Mouse (Mus musculus) forebrain, embryonic 11.5 days (tissue): ENCODE measurements at regions not wholly inside any gene's neighbourhood (a gene's known extent, or its start where the extent isn't known, plus 50 kb on each side); places are given as distances from the start of the nearest gene placed in this dataset.

Experiments used
- ATAC-seq: fragments of 200-750 bp; cut with Nextera tagmentation; replicated peaks from 2 replicates; pipeline ENCODE4 v1.8.0; 2017; ENCODE audit warnings: moderate TSS enrichment; ENCODE audit not compliant: low FRiP score
- DNase-seq: peaks from one replicate; pipeline ENCODE4 v3.0.0-alpha.2; 2017; ENCODE audit warnings: low spot score
- H3K27ac ChIP-seq: fragments of 300-500 bp; sonication (generic); 2 replicates; pipeline ENCODE4 v1.5.1; 2014; ENCODE audit warnings: low read depth, low read length
- H3K27me3 ChIP-seq: fragments of 300-500 bp; sonication (generic); 2 replicates; pipeline ENCODE4 v1.6.1; 2014; ENCODE audit warnings: mild to moderate bottlenecking, low read length, mixed read lengths; ENCODE audit not compliant: control insufficient read depth, insufficient read depth
- H3K36me3 ChIP-seq: fragments of 300-500 bp; sonication (generic); 2 replicates; pipeline ENCODE4 v1.6.1; 2014; ENCODE audit warnings: mild to moderate bottlenecking, low read length, moderate library complexity, mixed read lengths; ENCODE audit not compliant: control insufficient read depth, insufficient read depth
- H3K4me1 ChIP-seq: fragments of 300-500 bp; sonication (generic); replicated peaks from 2 replicates; pipeline ENCODE4 v1.6.1; 2014; ENCODE audit warnings: low read length, mixed read lengths; ENCODE audit not compliant: control insufficient read depth, insufficient read depth
- H3K4me2 ChIP-seq: fragments of 300-500 bp; sonication (generic); 2 replicates; pipeline ENCODE4 v1.6.1; 2014; ENCODE audit warnings: low read depth, mild to moderate bottlenecking, low read length, moderate library complexity, mixed read lengths; ENCODE audit not compliant: severe bottlenecking
- H3K4me3 ChIP-seq: fragments of 300-500 bp; sonication (generic); 2 replicates; pipeline ENCODE4 v1.5.1; 2014; ENCODE audit warnings: low read depth, low read length
- H3K9ac ChIP-seq: fragments of 300-500 bp; sonication (generic); 2 replicates; pipeline ENCODE4 v1.6.1; 2014; ENCODE audit warnings: low read length
- H3K9me3 ChIP-seq: fragments of 300-500 bp; sonication (generic); 2 replicates; pipeline ENCODE4 v1.6.1; 2016; ENCODE audit warnings: low read length, mixed read lengths; ENCODE audit not compliant: control insufficient read depth
- WGBS: fragments of 180-500 bp; shearing (Covaris S2); extraction: QIAGEN DNeasy Blood & Tissue Kit; methylation state at CpG from one replicate; pipeline ENCODE4 v1.1.7; 2014; 5-methylcytosine and 5-hydroxymethylcytosine counted together

DNA sequence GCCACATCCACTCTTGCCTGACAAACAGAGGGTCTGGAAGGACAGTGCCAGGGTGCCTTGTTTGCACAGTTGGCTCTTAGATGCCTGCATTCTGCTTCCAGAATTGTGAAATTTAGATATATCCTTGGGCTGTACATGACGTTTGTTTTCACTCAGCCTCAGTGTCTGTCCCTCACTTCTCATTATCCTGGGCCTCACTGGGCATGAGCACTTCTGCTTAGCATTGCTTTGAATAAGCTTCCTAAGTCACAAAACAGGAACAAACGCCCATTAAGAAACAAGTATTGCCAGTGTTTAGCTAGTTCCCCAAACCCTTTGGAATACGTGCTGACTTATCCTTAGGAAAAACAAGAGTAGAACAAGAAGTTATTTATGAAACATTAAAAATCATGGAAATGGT lies 148.0 kb upstream of the Col8a1 start:
- H3K4me1 ChIP-seq, result no peaks in the 10 kb centered on the region
- 74% methylated on average over 3 of the region's 3 CpGs for WGBS
- H3K27ac ChIP-seq, result no peak overlapping the region
- ATAC-seq (no peak), DNase-seq (no peak)
- no peak overlapping the region for H3K4me3 ChIP-seq
- no peaks in the 10 kb centered on the region for H3K9me3 ChIP-seq
- no peak overlapping the region for H3K9ac ChIP-seq
- H3K36me3 ChIP-seq, result no peaks in the 10 kb centered on the region
- H3K27me3 ChIP-seq, result no peaks in the 10 kb centered on the region
- no peak overlapping the region for H3K4me2 ChIP-seq

DNA sequence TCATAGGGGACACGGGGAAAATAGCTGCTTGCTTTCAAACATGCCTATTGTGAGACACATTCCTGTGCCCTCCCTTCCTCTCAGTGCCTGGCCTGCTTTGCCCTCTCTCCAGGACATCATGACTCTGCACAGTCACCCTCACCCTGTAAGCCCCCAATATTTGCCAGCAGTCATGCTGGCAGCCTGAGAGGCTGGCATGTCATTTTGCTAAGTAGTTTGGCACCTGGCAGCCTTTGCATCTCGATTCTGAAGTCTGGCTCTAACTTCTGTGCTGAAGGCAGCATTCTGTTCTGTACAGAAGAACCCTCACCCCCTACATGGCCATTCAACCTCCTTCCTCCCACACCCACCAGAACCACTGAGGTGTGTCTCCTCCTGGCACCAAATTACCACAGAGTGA lies 157.5 kb upstream of the Col8a1 start:
- no peak for DNase-seq
- Histone ChIP-seq H3K9me3 (no peaks in the 10 kb centered on the region), H3K27me3 (no peaks in the 10 kb centered on the region), H3K36me3 (no peaks in the 10 kb centered on the region), H3K4me2 (no peak overlapping the region), H3K4me3 (no peak overlapping the region), H3K9ac (no peak overlapping the region), H3K27ac (no peak overlapping the region), H3K4me1 (no peaks in the 10 kb centered on the region)
- no peak for ATAC-seq
- 63% methylated on average over 2 of the region's 2 CpGs for WGBS

DNA sequence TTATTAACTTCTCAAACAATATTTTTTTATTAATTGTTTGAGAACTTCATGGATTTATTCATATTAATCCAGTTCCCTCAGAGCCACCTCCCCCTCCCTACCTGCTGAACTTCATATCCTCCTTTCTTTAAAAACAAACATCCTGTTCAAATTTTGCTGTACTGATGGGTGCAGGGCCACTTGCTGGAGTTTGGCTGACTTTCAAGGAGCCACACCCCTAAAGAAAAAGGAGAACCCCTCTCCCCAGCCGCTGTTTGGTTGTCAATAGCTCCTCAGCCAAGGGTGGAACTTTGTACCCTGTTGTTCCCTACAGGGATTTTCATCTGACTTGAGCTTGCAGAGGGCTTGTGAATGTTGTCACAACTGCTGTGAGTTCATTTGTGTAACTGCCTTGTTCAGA lies 160.0 kb upstream of the Col8a1 start:
- no peak for DNase-seq
- no peaks in the 10 kb centered on the region for H3K36me3 ChIP-seq
- ATAC-seq, result no peak
- no peak overlapping the region for H3K4me2 ChIP-seq
- no peak overlapping the region for H3K4me3 ChIP-seq
- no peak overlapping the region for H3K9ac ChIP-seq
- no peaks in the 10 kb centered on the region for H3K9me3 ChIP-seq
- no peak overlapping the region for H3K27ac ChIP-seq
- H3K4me1 ChIP-seq, result no peaks in the 10 kb centered on the region
- 68% methylated on average over 1 of the region's 1 CpGs for WGBS
- no peaks in the 10 kb centered on the region for H3K27me3 ChIP-seq

DNA sequence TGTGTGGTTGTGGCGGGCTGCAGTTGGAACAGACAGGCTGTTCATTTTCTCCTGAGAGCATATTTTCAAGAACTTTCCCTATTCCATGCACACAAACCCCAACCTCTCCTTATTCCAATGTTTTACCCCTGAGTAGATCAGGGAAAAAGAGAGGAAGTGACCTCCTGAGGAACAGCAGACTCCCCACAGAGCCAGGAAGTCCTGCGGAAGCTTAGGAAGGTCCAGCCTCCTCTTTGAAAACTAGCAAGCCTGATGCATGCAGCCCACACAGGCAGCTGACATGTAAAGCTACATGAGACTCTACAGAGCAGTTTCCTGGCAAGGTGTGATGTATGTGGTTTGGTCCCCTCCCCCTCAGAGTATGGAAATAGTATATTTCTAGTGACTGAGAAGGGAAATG lies 160.9 kb upstream of the Col8a1 start:
- no peak overlapping the region for H3K9ac ChIP-seq
- H3K4me3 ChIP-seq, result no peak overlapping the region
- no peaks in the 10 kb centered on the region for H3K36me3 ChIP-seq
- H3K27me3 ChIP-seq, result no peaks in the 10 kb centered on the region
- no peaks in the 10 kb centered on the region for H3K4me1 ChIP-seq
- no peak for DNase-seq
- no peak for ATAC-seq
- no peak overlapping the region for H3K27ac ChIP-seq
- H3K4me2 ChIP-seq, result no peak overlapping the region
- WGBS, result 80% methylated on average over 2 of the region's 2 CpGs
- no peaks in the 10 kb centered on the region for H3K9me3 ChIP-seq

DNA sequence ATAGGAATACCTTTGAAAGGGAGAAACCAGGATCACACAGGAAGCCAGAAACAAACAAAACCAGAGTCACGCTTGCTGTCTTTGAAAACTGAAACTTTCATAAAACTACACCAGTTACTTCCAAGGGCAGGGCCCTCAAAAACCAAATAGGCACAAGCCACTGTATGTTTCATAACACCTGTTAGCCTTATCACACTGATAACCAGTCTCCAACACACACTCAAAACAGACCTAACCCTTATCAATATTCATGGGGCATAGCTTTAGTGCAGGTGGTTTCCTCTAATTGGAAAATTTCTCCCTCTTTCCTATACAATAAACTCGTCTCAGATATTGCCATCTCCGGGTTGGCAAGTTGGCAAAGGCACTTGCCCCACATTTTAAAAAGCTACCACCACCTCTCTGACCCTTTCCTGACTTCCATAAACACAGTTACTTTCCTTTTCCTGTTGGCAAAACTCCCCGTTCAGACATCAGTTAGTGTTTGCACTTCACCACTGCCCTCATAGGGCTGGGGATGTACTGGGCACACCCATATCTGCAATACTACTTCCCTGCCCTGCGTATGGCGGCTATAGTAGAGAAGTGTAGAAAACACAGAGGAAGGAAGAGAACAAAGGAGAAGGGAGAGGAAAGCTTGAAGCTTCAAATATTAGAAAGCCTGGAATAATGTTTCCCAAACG lies 169.1 kb upstream of the Col8a1 start:
- DNase-seq (no peak), ATAC-seq (no peak)
- Histone ChIP-seq H3K27ac (no peak overlapping the region), H3K9ac (no peak overlapping the region), H3K4me3 (no peak overlapping the region), H3K9me3 (no peaks in the 10 kb centered on the region), H3K27me3 (no peaks in the 10 kb centered on the region), H3K4me2 (no peak overlapping the region), H3K36me3 (no peaks in the 10 kb centered on the region), H3K4me1 (no peaks in the 10 kb centered on the region)
- 76% methylated on average over 7 of the region's 7 CpGs for whole genome bisulfite sequencing

DNA sequence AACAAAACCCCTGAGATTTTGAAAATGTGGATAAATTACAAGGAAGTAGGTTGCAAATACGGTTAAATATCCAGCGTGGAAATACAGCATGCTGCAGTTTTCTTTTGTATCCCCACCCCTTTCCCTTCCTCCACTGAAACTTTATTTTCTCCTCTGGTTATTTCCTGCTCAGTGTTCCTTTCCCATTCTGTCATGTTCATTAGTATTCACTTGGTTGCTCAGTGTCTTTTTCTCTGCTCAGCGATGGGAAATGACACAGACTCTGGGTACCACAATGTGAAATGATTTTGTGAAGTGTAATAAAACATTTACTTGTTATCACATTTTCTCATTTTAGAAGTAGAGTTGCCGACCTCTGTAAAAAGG lies 169.6 kb upstream of the Col8a1 start:
- H3K4me2 ChIP-seq, result no peak overlapping the region
- no peak overlapping the region for H3K4me3 ChIP-seq
- no peaks in the 10 kb centered on the region for H3K4me1 ChIP-seq
- H3K27ac ChIP-seq, result no peak overlapping the region
- H3K36me3 ChIP-seq, result no peaks in the 10 kb centered on the region
- no peaks in the 10 kb centered on the region for H3K9me3 ChIP-seq
- H3K27me3 ChIP-seq, result no peaks in the 10 kb centered on the region
- WGBS, result 82% methylated on average over 4 of the region's 4 CpGs
- ATAC-seq (no peak), DNase-seq (no peak)
- no peak overlapping the region for H3K9ac ChIP-seq

DNA sequence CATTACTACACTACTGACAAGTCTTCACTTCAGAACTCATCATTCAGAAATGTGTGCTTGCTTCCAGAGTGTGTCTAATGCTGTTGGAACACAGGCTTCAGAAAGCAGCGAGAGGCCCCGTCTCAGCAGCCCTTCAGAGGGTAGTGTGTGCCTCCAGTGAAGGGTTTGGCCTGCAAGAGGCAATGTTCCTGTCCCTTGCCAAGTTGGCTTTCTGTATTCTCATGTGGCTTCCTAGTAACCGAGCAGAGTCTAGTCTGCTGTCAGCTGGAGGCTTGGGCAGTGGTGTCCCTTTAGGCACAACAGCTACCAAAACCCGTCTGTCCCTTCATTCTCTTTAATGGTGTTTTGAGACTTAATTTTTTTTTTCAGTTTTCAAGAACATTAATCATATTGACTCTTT lies 173.3 kb upstream of the Col8a1 start:
- H3K27me3 ChIP-seq, result no peaks in the 10 kb centered on the region
- no peak overlapping the region for H3K9ac ChIP-seq
- H3K36me3 ChIP-seq, result no peaks in the 10 kb centered on the region
- H3K27ac ChIP-seq, result no peak overlapping the region
- no peak for ATAC-seq
- no peak overlapping the region for H3K4me2 ChIP-seq
- 81% methylated on average over 4 of the region's 4 CpGs for WGBS
- H3K4me3 ChIP-seq, result no peak overlapping the region
- no peaks in the 10 kb centered on the region for H3K4me1 ChIP-seq
- no peak for DNase-seq
- H3K9me3 ChIP-seq, result no peaks in the 10 kb centered on the region

DNA sequence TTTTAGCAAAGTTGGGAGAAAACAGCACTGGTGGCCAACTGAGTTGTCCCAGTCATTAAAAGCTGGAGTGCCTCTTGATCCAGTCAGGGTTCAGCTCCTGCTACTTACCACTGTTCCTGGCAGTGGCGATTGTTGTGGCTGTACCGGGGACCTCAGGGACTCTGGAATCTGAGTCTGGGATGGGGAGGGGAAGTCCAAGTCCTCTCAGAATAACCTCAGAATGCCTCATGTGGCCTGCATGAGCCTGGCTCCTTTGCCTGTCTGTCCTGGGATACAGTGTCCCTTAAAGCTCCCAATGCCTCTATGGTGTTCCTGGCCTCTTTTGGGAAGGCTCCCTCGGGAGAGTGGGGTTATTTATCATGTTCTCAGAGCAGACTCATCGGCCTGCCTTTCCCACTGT lies 173.8 kb upstream of the Col8a1 start:
- no peak overlapping the region for H3K9ac ChIP-seq
- H3K36me3 ChIP-seq, result no peaks in the 10 kb centered on the region
- no peak overlapping the region for H3K4me3 ChIP-seq
- 69% methylated on average over 4 of the region's 4 CpGs for WGBS
- no peak overlapping the region for H3K27ac ChIP-seq
- H3K27me3 ChIP-seq, result no peaks in the 10 kb centered on the region
- H3K9me3 ChIP-seq, result no peaks in the 10 kb centered on the region
- H3K4me2 ChIP-seq, result no peak overlapping the region
- no peak for ATAC-seq
- no peaks in the 10 kb centered on the region for H3K4me1 ChIP-seq
- DNase-seq, result no peak

DNA sequence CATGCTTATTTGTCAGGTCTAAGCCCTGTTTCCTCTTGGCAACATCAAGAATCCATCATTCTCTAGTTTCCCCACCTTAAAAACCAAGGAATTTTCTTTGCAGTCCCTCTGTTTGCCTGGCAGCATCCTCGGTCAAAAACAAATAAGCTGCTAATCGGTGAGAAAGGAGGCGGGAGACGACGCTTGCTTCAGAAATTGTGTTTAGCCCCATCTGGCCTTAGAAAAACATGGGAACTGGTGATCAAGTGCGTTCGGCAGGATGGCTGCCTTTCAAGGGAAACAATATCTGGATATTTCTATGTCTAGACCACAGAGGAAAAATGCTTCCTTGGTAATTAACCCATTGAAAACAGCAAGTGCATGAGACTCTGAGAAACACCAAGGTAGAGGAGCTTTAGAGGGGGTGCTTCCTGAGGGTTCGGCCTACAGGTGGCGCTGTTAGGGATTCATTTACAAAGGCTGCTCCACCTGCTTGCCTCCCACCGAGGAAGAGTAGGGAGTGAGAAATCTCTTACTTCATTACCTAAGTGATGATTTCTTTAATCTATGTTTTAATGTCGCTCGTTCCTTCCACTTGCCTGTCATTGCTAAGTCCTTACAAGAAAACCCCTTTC lies 174.7 kb upstream of the Col8a1 start:
- Histone ChIP-seq H3K4me3 (no peak overlapping the region), H3K27me3 (no peaks in the 10 kb centered on the region), H3K4me1 (no peaks in the 10 kb centered on the region), H3K9me3 (no peaks in the 10 kb centered on the region), H3K36me3 (no peaks in the 10 kb centered on the region), H3K27ac (no peak overlapping the region), H3K9ac (no peak overlapping the region), H3K4me2 (no peak overlapping the region)
- 84% methylated on average over 12 of the region's 12 CpGs for WGBS
- DNase-seq, result no peak
- no peak for ATAC-seq
